Mouse (Mus musculus) mesoderm, embryonic 11.5 days (tissue): ENCODE measurements around the gene Nudt22.
"Not testable (repeated sequence)": the region's sequence is repeated elsewhere in the genome, so short reads cannot be mapped to it uniquely, and the experiment has no call there.

Source experiments
- DNase-seq: peaks from one replicate; pipeline ENCODE4 v3.0.0-alpha.2; 2012; ENCODE audit warnings: low read depth, low spot score

Gene Nudt22

DNA sequence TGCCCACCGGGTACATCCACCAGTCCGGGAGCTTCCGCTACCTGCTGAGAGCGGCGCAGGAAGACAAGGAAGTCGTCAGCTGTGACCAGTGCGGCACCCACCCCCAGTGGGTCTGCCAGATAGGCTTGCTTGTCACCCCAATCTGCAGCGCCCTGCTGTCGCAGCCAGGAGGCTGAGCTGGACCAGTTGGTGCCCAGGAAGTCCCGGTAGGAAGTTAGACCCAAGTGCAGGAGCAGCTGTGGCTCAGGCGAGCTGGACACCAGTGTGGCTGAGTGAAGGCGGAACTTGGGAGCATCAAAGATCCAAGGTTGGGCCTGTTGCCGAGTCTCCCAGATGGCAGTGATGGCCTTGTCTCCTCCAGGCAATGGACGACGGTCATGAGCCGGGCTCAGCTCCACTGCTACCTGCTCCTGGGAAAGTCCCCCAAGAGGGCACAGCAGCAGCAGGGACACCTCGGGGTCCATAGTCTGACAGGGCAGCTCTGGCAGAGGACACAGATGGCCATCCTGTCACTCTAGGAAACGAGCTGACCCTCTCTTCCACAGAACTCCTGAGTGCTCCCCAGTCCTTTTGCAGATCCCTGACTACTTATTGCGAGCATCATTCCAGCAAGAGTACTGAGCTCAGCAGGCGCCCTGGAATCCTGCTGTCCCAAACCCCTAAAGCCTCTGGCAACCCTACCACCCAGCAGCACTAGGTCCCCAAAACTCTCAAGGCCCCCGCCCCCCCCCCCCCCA, 494 bp downstream of the Nudt22 start:
- DNase-seq: no peak

DNA sequence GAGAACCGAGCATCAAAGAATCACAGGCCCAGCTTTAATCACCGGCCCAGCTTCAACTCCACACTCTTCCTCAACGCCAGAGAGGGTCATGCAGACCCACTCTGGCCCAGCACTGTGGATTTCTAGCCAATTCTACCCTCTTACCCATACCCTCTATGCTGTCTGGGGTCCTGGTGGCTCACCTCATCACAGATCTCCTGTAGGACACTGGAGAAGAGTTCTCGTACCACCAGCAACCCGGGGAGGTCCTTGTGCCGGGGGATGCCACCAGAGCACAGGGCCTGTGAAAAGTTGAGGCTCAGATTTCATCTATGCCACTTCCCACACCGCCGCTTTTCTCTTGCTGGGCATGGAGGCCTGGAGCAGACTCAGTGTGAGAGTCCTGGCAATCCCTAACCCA, 1.4 kb downstream of the Nudt22 start:
- no peak for DNase-seq

DNA sequence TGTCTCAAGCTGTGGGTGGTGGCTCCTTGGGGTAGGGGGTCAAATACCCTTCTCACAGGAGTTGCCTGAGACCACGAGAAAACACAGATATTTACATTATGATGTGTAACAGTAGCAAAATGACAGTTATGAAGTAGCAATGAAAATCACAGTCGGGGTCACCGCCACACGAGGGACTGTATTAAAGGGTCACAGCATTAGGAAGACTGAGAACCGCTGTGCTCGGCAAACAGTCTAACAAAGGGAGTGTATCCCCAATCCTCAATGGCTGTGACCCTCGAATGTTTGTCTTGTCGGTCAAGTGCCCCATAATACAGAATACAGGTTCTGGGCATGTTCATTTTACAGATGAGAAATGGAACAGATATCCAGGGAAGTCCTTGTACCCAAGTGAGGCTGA, 1.9 kb downstream of the Nudt22 start:
- DNase-seq: no peak

DNA sequence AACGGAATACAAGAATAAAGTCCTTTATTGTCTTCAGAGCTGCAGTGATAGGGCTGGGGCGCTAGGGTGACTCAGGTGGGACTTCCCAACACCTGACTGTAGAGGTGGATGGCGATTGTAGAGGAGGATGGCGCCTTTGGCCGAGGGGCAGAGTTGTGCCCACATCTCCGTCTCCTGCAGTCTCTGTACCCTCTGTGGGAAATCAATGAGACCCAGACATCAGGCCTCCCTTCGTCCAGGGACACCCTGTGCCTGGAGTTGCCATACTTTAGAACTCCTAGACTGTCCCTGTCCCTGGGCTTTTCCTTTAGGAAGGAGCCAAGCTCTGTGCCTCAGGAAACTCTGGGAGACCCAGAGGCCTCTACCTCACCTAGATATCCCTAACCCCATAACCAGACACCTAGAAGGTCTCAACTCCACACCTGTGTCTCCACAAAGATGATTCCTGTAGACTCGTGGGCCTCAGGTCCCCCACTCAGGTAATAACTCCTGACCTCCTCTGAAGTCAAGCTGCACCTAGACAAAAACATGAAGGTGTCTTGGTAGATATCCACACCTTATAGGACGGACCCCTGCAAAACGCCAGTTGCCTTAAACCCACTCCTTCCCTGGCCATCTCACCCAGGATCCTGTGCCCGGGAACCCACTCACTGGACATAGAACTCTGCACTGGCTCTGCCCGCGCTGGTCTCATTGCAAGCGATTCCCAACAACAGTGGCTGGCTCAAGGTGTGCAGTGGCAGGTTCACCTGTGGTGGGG, 2.7 kb downstream of the Nudt22 start:
- DNase-seq: no peak

DNA sequence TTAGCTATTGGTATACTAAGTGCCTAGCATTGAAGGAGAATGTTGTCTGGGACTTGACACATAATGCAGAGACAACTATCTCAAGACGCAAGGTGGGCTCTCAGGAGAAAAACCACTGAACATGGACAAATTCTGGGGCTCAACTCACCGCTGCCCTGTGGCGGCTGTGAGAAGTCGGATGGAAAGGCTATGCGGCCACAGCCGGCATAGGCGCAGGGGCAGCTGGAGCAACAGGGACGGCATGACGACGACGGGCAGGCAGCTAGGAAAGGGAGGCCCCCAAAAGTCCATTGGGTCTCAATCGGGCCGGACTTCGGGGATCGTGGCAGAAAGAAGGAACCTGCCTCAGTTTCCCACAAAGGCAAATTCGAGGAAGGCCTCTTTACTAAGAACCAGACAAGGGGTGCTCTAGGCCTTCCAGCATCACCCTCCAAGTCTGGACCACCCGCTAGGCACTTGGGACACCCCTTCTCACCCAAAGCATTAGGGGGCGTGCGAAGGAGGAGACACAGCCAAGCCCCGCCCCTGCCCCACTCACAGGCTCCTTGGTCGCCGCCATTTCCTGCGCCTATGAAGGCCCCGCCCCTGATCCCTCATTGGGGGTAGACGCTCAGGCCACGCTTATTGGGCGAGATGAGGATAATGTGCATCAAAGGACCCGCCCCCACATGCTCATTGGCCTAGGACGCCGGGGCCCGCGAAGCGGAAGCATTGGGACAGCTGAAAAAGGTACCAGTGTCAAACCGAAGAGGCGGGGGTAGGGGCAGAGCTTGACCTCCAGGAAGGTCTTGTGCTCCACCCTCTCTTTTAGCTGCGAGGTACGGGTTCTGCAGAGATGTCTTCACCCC, 3.7 kb downstream of the Nudt22 start, which contains the start of gene Dnajc4:
Gene Dnajc4 (minus strand): TSS at position 562 of the 848 bp plus-strand sequence.
- peak; percentile 97 for DNase-seq

DNA sequence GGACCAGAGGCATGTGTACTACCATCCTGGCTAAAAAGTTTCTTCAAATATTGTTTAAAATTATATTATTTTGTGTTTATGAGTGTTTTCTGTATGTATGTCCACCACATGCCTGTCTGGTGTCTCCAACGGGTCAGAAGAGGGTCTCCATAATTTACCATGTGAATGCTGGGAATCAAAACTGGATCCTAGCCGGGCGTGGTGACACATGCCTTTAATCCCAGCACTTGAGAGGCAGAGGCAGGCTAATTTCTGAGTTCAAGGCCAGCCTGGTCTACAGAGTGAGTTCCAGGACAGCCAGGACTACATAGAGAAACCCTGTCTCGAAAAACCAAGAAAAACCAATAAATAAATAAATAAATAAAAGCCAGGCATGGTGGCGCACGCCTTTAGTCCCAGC, 4.8 kb downstream of the Nudt22 start:
- not testable (repeated sequence) for DNase-seq

DNA sequence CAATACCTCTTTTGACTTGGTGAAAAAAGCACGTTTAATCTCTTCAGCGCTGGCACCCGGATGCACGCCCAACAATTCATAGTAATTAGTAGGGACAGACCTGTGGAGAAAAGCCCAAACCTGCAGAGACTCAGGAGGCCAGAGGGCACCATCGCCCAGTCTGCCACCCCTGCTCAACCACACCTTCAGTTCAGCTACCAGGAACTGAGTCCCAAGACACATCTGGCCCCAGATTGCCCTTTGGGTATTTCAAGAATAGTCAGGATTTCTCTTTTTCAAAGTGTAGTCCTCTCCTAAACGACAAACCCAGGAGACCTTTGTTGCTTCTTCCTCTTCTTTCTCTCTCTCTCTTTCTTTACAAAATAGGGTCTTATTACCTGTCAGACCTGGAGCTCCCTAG, 5.2 kb downstream of the Nudt22 start:
- no peak for DNase-seq

DNA sequence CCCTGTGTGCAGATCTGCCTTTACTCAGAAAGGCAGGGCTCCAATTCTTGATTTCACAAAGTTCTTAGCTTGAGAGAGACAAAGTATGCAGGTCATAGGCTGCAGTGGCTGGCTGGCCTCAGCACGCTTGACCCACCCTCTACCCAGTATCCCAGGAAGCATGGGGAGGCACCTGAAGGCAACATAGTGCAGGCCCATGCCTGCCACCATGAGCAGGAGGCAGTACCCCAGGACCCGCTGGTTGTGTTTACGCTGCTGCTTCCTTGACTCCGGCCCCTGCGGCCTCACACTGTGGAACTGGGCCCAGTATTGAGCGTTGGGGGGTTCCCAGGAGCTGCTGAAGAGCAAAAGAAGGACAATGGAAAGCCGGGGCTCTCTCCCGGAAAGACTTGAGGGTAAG, 6.7 kb downstream of the Nudt22 start:
- no peak for DNase-seq

DNA sequence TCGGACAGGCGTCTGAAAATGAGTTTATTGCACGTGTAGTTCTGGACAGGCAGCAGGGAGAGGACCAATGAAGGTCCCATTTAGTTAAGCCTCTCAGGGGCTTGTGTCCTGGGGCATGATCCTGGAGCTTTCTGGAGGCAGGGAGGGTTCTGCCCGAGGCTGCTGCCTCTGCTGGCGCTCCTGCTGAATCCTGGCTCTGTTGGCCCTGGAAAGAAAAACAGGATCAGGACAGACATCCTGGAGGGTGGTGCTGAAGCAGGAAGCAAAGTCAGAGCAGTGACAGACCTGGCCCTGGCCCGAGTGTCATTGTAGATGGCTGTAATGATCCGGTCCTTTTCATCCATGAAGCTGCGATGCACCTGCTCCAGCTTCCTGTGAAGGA, 8.0 kb downstream of the Nudt22 start:
- DNase-seq: no peak

DNA sequence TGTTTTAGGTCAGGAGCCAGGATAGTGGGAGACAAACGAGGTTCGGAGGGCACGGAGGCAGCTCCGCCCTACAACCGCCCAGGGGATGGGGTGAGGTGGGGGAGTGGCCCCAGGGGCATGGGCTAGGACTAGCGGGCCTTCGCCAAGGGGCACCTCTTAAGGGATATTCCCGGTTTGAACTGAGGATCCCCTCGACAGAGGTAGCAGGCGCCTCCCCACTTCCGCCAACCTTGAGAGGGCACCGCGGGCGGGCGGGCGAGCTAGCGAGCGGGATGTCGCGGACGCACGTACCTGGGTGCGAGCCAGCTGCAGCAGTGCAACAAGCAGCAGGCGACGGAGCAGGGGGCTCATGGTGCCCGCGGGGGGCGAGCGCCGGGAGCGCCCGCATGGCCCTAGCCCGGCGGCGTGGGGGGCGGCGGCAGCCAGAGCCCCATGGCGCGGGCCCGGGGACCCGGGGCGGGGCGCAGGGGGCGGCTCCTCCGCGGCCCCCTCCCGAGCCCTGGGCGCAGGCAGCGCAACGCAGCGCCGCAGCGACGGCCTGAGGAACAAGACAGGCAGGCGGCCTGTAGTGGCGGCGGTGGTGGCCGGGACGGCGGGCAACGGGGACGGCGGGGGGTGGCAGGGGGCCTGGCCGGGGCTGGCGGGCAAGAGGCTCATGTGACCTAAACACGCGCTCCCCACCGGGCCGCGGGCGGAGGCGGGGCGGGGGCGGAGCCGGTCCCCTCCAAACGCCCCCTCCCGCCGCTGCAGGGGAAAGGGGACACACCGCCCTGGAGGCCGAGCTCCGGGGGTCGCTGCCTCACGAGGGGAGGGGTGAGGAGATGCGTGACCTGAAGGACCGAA, 8.6 kb downstream of the Nudt22 start, which contains the start of gene Vegfb:
Gene Vegfb (minus strand): TSS at position 591 of the 843 bp plus-strand sequence.
- DNase-seq: peak; percentile 47

DNA sequence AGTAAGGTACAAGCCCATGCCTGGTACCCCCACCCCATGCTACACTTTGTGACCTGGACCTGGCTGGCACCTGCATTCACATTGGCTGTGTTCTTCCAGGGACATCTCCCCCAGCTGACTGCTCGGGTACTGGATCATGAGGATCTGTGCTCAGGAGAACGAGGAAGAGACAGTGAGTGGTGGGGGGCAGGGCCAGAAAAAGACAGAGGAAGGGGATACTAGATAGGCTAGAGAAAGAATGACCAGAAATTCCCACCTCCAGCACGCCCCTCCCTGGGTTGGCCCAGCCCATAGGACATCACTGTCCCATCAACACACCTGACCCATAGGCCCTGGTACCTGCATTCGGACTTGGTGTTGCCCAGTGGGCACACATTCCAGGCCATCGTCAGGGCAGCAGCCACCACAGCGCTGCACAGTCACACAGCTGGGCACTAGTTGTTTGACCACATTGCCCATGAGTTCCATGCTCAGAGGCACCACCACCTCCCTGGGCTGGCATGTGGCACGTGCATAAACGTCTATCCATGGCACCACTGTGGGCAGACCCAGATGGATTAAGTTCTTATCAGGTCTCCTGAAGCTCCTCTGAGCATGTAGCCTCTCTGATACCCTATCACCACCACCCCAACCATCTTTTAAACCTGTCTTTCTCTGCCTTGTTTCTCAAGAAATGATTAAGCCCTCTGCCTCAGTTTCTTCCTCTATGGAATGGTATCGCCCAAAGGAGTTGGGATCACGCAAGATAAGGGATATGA, 9.8 kb downstream of the Nudt22 start:
- DNase-seq: no peak

DNA sequence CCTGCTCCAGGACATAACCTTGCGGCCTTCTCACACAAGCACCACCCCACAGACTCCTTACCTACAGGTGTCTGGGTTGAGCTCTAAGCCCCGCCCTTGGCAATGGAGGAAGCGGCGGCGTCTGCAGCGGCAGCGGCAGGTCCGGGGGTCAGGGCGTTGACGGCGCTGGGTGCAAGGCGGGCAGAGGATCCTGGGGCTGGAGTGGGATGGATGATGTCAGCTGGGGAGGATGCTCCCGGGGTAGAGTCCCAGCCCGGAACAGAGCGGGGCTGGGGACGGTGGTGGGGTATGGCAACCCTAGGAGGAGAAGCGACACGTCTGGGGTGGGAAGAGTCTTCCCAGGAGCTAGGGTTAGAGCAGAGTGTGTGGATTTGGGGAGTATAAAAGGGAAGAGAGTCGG, 10.6 kb downstream of the Nudt22 start:
- no peak for DNase-seq

DNA sequence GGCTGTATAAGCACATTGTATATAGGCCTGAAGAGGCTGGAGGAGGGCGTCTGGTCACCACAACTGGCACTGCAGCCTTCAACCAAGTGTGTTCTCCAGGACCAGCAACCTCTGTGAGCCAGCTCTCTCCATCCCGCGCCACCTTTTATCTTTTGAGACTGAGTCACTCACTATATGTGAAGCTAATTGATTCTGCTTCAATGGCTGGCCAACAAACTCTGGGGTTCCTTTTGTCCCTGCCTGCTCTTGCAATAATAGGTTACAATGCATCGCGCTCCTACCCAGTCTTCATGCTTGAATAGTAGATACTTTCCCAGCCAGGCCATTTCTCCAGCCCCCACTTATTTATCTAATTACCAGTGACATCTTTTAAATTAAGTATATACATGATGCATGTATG, 12.3 kb downstream of the Nudt22 start:
- no peak for DNase-seq

DNA sequence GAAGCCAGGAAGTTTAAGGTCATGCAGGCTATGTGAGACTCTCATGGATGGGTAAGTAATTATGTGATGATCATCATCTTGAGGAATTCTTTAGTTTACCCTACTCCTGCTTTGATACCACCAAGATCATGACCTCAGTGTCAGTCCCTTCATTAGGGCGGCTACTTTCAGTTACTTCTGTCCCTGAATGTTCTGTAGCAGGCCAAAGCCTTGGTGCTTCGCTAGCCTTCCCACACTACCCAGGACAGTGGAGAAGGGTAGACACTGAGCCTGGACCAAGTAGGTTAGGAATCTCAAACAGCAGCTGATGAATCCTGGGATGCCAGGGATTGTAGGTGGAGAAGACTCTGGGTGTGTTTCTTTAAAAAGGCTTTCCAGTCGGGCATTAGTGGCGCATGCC, 14.5 kb downstream of the Nudt22 start:
- no peak for DNase-seq

DNA sequence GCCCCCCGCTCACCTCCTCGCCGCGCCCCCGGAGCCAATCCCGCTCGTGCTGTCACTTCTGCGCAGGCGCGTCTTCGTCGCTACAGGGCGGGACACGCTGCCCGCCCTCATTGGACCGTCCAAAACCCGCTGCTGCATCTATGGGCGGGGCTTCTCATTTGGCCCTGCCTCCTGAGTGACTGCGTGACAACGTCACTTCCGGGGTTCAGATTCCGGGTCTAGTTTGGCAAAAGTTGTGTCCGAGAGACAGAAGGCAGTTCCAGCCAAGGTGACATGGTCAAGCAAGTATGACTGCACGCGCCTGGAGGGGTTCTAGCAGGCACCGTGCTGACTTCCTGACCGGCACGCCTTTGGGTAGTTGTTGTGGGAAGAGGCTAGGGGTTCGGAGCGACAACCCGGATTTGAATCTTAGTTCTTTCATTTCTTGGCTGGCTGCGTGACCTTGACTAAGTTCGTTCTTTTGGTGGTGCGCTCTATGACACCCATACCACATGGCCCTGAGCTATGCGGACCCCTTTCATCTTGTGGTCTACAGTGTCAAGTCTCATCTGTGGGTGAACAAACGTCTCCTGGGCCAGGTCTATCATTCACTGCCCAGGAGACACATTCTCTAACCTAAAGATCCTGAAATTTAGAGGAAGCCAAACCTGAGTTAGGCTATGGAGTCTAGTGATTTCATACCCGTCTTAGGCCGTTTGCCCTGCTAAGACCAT, 15.4 kb downstream of the Nudt22 start, which contains the start of gene Fkbp2:
Gene Fkbp2 (minus strand): TSS at position 121 of the 713 bp plus-strand sequence.
- DNase-seq: peak; percentile 99

DNA sequence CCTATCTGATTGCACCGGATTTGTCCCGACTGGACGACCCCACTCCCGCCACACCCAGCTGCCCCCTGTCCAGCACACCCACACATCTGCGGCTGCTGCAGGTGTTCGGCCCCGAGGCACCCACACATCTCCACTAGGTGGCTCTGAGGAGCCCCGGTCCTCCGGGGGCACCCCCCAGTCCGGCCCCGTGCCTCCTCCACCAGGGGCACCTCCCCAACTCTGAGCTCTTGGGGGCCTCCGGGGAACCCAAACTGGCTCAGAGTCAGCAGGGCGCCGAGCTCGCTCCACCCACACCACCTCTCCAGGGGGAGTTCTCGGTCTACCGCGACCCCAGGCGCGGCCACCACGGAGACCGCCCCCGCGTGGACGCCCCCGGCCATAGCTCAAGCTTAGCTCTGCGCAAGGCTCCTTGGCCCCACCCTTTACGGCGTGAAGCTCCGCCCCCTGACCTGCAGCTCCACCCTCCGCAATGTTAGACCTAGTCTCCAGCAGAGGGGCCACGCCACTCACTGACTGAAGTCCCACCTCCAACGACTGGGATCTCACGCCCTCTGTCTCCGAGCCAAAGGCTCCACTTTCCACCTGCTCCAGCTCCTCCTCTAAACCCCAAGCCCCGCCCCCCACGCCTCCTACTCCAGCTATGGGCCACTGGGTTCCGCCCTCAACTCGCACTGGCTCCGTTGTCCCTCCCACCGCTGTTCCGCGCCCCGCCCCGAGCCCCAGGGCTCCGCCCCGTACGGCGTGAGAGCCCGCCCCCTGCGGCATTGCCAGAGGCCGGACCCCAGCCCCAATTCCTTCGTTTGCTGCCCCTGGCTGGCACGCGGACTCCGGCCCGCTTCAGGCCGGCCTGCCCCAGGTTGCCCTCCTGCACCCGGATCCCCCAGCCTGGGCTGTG, 16.2 kb downstream of the Nudt22 start:
- DNase-seq: peak; percentile 99

DNA sequence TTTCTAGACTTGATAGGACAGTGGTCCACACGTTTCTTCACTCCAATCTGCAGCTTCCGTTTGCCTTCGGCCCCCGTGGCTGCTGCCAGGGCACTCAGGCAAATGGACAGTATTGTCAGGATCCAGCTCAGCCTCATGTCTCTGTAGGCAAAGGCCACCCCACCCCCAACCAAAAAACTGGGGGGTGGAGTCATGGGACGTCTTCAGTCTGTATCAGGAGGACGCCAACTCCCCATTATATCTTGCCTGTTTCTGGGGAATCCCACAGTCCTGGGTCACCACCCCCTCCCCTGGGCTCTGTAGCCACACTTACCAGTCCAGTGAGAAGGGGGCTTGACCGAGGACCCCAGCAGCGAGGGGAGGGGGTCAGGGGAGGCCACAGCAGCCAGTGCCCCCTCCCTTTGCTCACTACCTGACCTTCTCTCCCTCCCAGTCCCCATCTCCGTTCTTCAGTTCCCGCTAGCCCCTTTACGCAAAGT, 16.9 kb downstream of the Nudt22 start:
- peak; percentile 43 for DNase-seq

DNA sequence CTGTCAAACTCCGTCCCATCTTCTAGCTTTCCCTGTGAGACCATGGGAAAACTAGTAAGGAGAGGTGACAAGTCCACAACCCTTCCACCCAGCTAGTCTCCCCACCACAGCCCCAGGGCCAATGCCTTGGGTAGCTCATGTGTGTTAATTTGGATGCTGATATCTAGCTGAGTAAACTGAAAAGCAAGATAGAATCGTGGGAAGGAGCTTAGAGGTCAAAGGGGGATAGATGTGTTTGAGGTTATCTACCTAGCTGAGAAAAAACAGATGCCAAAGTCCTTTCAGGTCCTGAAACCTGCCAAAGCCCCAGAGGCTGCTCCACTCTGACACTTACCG, 17.3 kb downstream of the Nudt22 start:
- DNase-seq: no peak
